Mouse (Mus musculus): ENCODE results near the gene Kcnj12. TPM values are rescaled to one million over a fixed set of nuclear protein-coding genes. Genes with fewer than 3 reads are reported as not detected.

Kcnj12 gene
- total RNA-seq (2023; ENCODE audit: inconsistent age) = not detected in 4 replicates

GRCm38 (mm10) chr11:61022550-61023391 lies at the start of gene Kcnj12:
Kcnj12 (plus strand) TSS chr11:61022564.

Other genes with a start within 250 kb of the Kcnj12 start
- gene Top3a, start 245.2 kb upstream of the Kcnj12 start, total RNA-seq (2023; ENCODE audit: inconsistent age) = 21.4 to 26.8 TPM (median 24.8 TPM) in 4 replicates
- 97.2 to 108 TPM (median 107 TPM) in 4 replicates for gene Smcr8, start 245.0 kb upstream of the Kcnj12 start, total RNA-seq (2023; ENCODE audit: inconsistent age)
- gene Shmt1, start 210.8 kb upstream of the Kcnj12 start, total RNA-seq (2023; ENCODE audit: inconsistent age) = 8.1 to 18.5 TPM (median 14.3 TPM) in 4 replicates
- 12.1 to 14.4 TPM (median 13.6 TPM) in 4 replicates for gene Dhrs7b, start 191.9 kb upstream of the Kcnj12 start, total RNA-seq (2023; ENCODE audit: inconsistent age)
- gene Tmem11, start 143.3 kb upstream of the Kcnj12 start, total RNA-seq (2023; ENCODE audit: inconsistent age) = 19.3 to 23.7 TPM (median 20.1 TPM) in 4 replicates
- gene Natd1, start 107.8 kb upstream of the Kcnj12 start, total RNA-seq (2023; ENCODE audit: inconsistent age) = 28.5 to 36.0 TPM (median 31.5 TPM) in 4 replicates
- 29.4 to 37.7 TPM (median 35.5 TPM) in 4 replicates for gene Map2k3, start 90.5 kb upstream of the Kcnj12 start, total RNA-seq (2023; ENCODE audit: inconsistent age)
- gene Tnfrsf13b, start 104.2 kb downstream of the Kcnj12 start, total RNA-seq (2023; ENCODE audit: inconsistent age) = 162 to 190 TPM (median 177 TPM) in 4 replicates
- gene Usp22, start 152.5 kb downstream of the Kcnj12 start, total RNA-seq (2023; ENCODE audit: inconsistent age) = 58.4 to 65.6 TPM (median 63.7 TPM) in 4 replicates
- gene Aldh3a1, start 185.0 kb downstream of the Kcnj12 start, total RNA-seq (2023; ENCODE audit: inconsistent age) = not detected in 4 replicates
- 44.6 to 50.7 TPM (median 48.5 TPM) in 4 replicates for gene Aldh3a2, start 244.9 kb downstream of the Kcnj12 start, total RNA-seq (2023; ENCODE audit: inconsistent age)